Mouse (Mus musculus) embryo, embryonic 9.5 days (tissue): Measurements from ENCODE around the gene Dok3.
"Not testable (repeated sequence)": the region's sequence is repeated elsewhere in the genome, so short reads cannot be mapped to it uniquely, and the experiment has no call there.

Source experiments
- DNase-seq: peaks from one replicate; pipeline ENCODE4 v3.0.0-alpha.2; 2017; ENCODE audit errors: extremely low spot score

Gene Dok3

GRCm38 (mm10) chr13:55529198-55529915 is at the start of gene Dok3:
Gene Dok3 (minus strand): TSS chr13:55529296.
- DNase-seq: no peak

- no peak for DNase-seq
Observed at GRCm38 (mm10) chr13:55578086-55578485, 49.0 kb upstream of the Dok3 start.

DNA sequence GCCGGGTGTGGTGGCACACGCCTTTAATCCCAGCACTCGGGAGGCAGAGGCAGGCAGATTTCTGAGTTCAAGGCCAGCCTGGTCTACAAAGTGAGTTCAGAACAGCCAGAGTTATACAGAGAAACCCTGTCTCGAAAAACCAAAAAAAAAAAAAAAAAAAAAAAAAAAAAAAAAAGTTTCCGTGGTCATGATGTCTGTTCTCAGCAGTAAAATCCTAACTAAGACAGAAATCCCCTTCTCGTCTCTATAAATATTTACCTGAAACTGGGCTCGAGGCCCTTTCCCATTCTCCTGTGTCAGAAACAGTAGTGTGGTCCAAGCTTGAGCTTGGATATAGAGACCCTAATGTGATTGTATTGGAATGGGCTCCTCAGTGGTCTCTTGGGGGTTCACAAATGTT is 47.8 kb upstream of the Dok3 start:
- not testable (repeated sequence) for DNase-seq

- no peak for DNase-seq
Observed at GRCm38 (mm10) chr13:55575932-55576331, 46.8 kb upstream of the Dok3 start.

- no peak for DNase-seq
Observed at GRCm38 (mm10) chr13:55574321-55574720, 45.2 kb upstream of the Dok3 start.

- DNase-seq: no peak
Observed at GRCm38 (mm10) chr13:55573432-55573831, 44.3 kb upstream of the Dok3 start, which contains the start of gene Tmed9. Gene Tmed9 (plus strand): TSS chr13:55573732.

DNA sequence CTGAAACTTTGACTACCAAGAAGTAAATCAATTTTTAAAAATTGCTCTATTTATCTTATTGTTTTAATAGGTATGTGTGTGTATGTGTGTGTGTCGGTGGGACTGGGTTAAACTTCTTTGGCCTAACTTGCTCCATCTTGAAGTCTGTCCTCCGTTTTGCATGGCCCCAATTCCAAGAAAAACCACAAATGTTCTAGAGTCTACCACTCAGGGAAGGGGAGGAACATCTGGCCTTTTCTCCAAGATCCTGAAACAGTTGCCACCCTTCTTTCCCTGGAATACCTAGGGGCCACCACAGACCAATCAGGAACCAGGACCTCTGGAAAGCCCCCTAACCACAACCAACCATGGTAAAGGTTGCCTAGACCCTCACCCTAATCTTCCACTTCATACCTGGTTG is 42.9 kb upstream of the Dok3 start:
- no peak for DNase-seq

- DNase-seq: peak; percentile 94
Observed at GRCm38 (mm10) chr13:55571027-55571751, 42.1 kb upstream of the Dok3 start, which contains the start of gene Fam193b. Gene Fam193b (minus strand): TSS chr13:55571120.

GRCm38 (mm10) chr13:55570286-55570973 is 41.3 kb upstream of the Dok3 start:
- DNase-seq: peak; percentile 48

DNA sequence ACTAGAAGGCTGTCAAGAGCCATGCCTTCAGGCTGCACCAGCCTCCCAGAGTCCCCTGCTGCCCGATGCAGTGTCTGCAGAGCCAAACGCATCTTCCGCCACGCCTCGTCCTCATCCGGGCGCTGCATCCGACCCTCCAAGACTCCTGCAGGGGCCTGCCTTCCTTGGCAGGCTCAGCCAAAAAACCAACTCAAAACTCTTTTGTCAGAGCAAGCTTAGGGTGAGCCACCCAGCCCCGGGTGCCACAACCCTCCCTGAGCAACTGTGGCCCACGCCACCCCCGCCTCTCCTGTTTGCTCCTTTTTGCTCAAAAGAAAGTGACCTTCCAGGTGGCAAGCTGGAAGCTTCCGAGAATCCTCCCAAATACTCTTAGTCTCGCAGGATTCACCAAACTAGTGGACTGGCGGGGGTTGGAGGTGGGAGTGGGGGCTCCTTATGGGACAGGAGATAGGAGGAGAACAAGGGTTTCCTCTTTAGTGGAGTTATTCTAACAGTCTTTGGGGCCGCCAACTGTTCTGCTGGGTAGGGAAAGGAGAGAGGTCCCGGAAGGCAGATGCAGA is 40.7 kb upstream of the Dok3 start:
- peak; percentile 17 for DNase-seq

- DNase-seq: not testable (repeated sequence)
Observed at GRCm38 (mm10) chr13:55568524-55568923, 39.4 kb upstream of the Dok3 start.

GRCm38 (mm10) chr13:55567949-55568348 is 38.9 kb upstream of the Dok3 start:
- no peak for DNase-seq

DNA sequence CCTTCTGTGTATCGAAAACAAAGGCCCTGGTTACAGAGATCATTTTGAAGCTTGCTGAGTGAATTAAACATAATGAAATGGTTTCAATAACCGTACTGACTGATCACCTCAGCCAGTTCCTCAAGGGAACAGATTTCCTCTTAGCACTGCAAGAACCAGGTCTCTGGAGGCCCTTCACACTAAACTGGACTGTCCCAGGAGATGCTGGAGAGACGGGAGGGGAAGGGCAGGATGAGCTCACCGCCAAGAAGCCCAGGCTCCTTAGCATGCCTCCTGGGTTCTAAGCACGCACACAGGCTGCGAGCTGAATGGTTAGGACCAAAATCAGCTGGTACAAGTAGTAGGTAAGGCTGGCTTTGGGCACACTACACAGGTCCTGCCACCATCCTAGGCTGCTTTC is 37.9 kb upstream of the Dok3 start:
- DNase-seq: no peak

DNA sequence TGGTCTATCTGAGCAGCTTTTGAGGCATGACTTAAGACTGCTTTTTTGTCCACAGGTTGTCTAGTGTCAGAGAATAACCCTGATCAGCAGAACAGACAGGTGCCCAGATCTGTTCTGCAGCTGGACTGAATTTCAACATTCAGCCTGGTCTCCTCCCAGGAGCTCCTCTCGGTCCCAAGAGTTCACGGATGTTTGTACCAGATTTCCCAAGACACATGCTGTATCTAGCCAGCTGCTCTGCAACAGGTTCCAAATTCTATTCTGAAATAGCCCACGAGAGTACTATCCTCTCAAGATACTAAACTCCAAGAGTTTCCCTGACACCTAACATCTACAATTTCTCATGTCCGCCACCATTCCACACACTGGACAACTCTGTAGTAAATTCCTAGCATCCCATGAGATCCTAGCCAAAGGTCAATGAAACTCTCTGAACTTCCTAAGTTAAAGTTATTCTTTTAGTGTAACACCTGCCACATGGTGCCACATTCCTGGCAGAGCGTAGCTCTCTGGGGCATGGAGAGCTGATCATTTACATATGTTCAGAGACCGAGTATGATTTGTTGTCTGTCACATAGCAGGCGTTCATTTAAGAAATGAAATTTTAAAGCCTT is 34.3 kb upstream of the Dok3 start:
- DNase-seq: no peak

- DNase-seq: no peak
Observed at GRCm38 (mm10) chr13:55557499-55557898, 28.4 kb upstream of the Dok3 start.

- DNase-seq: no peak
Observed at GRCm38 (mm10) chr13:55555921-55556320, 26.8 kb upstream of the Dok3 start.

- DNase-seq: no peak
Observed at GRCm38 (mm10) chr13:55549061-55549460, 20.0 kb upstream of the Dok3 start.

- DNase-seq: no peak
Observed at GRCm38 (mm10) chr13:55548426-55548825, 19.3 kb upstream of the Dok3 start.

- DNase-seq: no peak
Observed at GRCm38 (mm10) chr13:55547916-55548315, 18.8 kb upstream of the Dok3 start.

GRCm38 (mm10) chr13:55544792-55545191 is 15.7 kb upstream of the Dok3 start:
- DNase-seq: no peak

- DNase-seq: no peak
Observed at GRCm38 (mm10) chr13:55543447-55543846, 14.4 kb upstream of the Dok3 start.

DNA sequence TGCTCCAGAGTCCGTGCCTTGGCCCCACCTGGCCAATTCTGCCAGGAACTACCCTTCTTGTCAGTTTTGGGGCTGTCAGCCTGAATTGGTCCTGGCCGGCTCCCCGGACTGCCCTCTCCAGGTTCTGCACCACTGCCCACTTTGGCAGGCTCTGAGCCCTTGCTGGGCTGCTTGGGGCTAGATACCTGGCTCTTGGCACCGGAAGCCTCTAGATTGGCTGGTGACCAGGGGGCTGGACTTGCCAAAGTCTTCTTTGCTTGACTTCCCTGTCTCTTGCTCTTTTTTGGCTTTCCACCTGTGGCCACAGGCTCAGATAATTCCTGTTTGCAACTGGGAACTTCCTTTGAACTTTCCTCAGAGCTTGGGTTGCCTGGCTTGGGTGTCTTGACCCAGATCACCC is 13.8 kb upstream of the Dok3 start:
- no peak for DNase-seq
